Mouse (Mus musculus): ENCODE data around the gene Glis1. TPM values are rescaled to one million over a fixed set of nuclear protein-coding genes. Genes with fewer than 3 reads are reported as not detected.

Glis1 gene
- polyA plus RNA-seq, 1 experiment from 2014 or later, result 0.49 TPM

GRCm38 (mm10) chr4:107617596-107618230, 183.3 kb downstream of the Glis1 start:
- 50% methylated on average over 6 of the region's 6 CpGs for WGBS
- Histone ChIP-seq H3K4me3 (replicated peaks) (no peak overlapping the region), H3K27ac (no peak overlapping the region), H3K9me3 (no peaks in the 10 kb centered on the region), H3K36me3 (no peaks in the 10 kb centered on the region), H3K27me3 (replicated peaks) (no peaks in the 10 kb centered on the region), H3K9ac (no peak overlapping the region), H3K4me2 (no peak overlapping the region), H3K4me1 (no peaks in the 10 kb centered on the region)
- ATAC-seq (ENCODE audit: insufficient read depth, low FRiP score, low read depth), result no peak

- Histone ChIP-seq H3K9ac (no peak overlapping the region), H3K27me3 (replicated peaks) (no peaks in the 10 kb centered on the region), H3K4me2 (no peak overlapping the region), H3K27ac (no peak overlapping the region), H3K9me3 (no peaks in the 10 kb centered on the region), H3K36me3 (no peaks in the 10 kb centered on the region), H3K4me3 (replicated peaks) (no peak overlapping the region), H3K4me1 (no peaks in the 10 kb centered on the region)
- ATAC-seq (ENCODE audit: insufficient read depth, low FRiP score, low read depth), result no peak
- WGBS, result 89% methylated on average over 7 of the region's 7 CpGs
Observed at GRCm38 (mm10) chr4:107619487-107619886, 185.1 kb downstream of the Glis1 start.

GRCm38 (mm10) chr4:107621366-107621765, 187.0 kb downstream of the Glis1 start:
- H3K4me2 ChIP-seq, result no peak overlapping the region
- H3K4me3 ChIP-seq (replicated peaks), result no peak overlapping the region
- H3K9me3 ChIP-seq, result no peaks in the 10 kb centered on the region
- H3K4me1 ChIP-seq, result no peaks in the 10 kb centered on the region
- no peaks in the 10 kb centered on the region for H3K27me3 ChIP-seq (replicated peaks)
- ATAC-seq (ENCODE audit: insufficient read depth, low FRiP score, low read depth), result peak; percentile 15; the same call in 1 of the 2 replicates
- H3K27ac ChIP-seq, result no peak overlapping the region
- H3K9ac ChIP-seq, result no peak overlapping the region
- 59% methylated on average over 5 of the region's 5 CpGs for WGBS
- no peaks in the 10 kb centered on the region for H3K36me3 ChIP-seq

GRCm38 (mm10) chr4:107622296-107622695, 187.9 kb downstream of the Glis1 start:
- Histone ChIP-seq H3K4me2 (no peak overlapping the region), H3K27me3 (replicated peaks) (no peaks in the 10 kb centered on the region), H3K36me3 (no peaks in the 10 kb centered on the region), H3K4me3 (replicated peaks) (no peak overlapping the region), H3K4me1 (no peaks in the 10 kb centered on the region), H3K9ac (no peak overlapping the region), H3K9me3 (no peaks in the 10 kb centered on the region), H3K27ac (no peak overlapping the region)
- WGBS, result 75% methylated on average over 6 of the region's 6 CpGs
- ATAC-seq (ENCODE audit: insufficient read depth, low FRiP score, low read depth), result no peak

- Histone ChIP-seq H3K4me2 (no peak overlapping the region), H3K27me3 (replicated peaks) (no peaks in the 10 kb centered on the region), H3K4me3 (replicated peaks) (no peak overlapping the region), H3K9me3 (no peaks in the 10 kb centered on the region), H3K27ac (no peak overlapping the region), H3K4me1 (no peaks in the 10 kb centered on the region), H3K9ac (no peak overlapping the region), H3K36me3 (no peaks in the 10 kb centered on the region)
- 81% methylated on average over 6 of the region's 6 CpGs for WGBS
- no peak for ATAC-seq (ENCODE audit: insufficient read depth, low FRiP score, low read depth)
Observed at GRCm38 (mm10) chr4:107623916-107624315, 189.5 kb downstream of the Glis1 start.

- ATAC-seq (ENCODE audit: insufficient read depth, low FRiP score, low read depth), result no peak
- no peak overlapping the region for H3K4me2 ChIP-seq
- H3K4me3 ChIP-seq (replicated peaks), result no peak overlapping the region
- H3K27me3 ChIP-seq (replicated peaks), result no peaks in the 10 kb centered on the region
- no peaks in the 10 kb centered on the region for H3K4me1 ChIP-seq
- H3K9me3 ChIP-seq, result no peaks in the 10 kb centered on the region
- no peaks in the 10 kb centered on the region for H3K36me3 ChIP-seq
- WGBS, result 60% methylated on average over 5 of the region's 5 CpGs
- no peak overlapping the region for H3K27ac ChIP-seq
- no peak overlapping the region for H3K9ac ChIP-seq
Observed at GRCm38 (mm10) chr4:107624951-107625350, 190.6 kb downstream of the Glis1 start.

- WGBS, result 72% methylated on average over 4 of the region's 4 CpGs
- no peak for ATAC-seq (ENCODE audit: insufficient read depth, low FRiP score, low read depth)
- no peak overlapping the region for H3K4me3 ChIP-seq (replicated peaks)
- H3K9me3 ChIP-seq, result no peaks in the 10 kb centered on the region
- H3K9ac ChIP-seq, result no peak overlapping the region
- no peaks in the 10 kb centered on the region for H3K27me3 ChIP-seq (replicated peaks)
- H3K4me2 ChIP-seq, result no peak overlapping the region
- no peaks in the 10 kb centered on the region for H3K36me3 ChIP-seq
- H3K4me1 ChIP-seq, result no peaks in the 10 kb centered on the region
- no peak overlapping the region for H3K27ac ChIP-seq
Observed at GRCm38 (mm10) chr4:107628226-107628625, 193.8 kb downstream of the Glis1 start.

GRCm38 (mm10) chr4:107628921-107629411, 194.6 kb downstream of the Glis1 start:
- Histone ChIP-seq H3K27ac (no peak overlapping the region), H3K4me2 (no peak overlapping the region), H3K9me3 (no peaks in the 10 kb centered on the region), H3K36me3 (no peaks in the 10 kb centered on the region), H3K9ac (no peak overlapping the region), H3K27me3 (replicated peaks) (no peaks in the 10 kb centered on the region), H3K4me3 (replicated peaks) (no peak overlapping the region), H3K4me1 (no peaks in the 10 kb centered on the region)
- no peak for ATAC-seq (ENCODE audit: insufficient read depth, low FRiP score, low read depth)
- WGBS, result 63% methylated on average over 17 of the region's 17 CpGs

- no peak for ATAC-seq (ENCODE audit: insufficient read depth, low FRiP score, low read depth)
- 63% methylated on average over 6 of the region's 6 CpGs for WGBS
Observed at GRCm38 (mm10) chr4:107634631-107635030, 200.2 kb downstream of the Glis1 start.

GRCm38 (mm10) chr4:107636099-107636498, 201.7 kb downstream of the Glis1 start:
- no peak for ATAC-seq (ENCODE audit: insufficient read depth, low FRiP score, low read depth)
- H3K36me3 ChIP-seq, result no peaks in the 10 kb centered on the region
- H3K4me1 ChIP-seq, result no peaks in the 10 kb centered on the region
- H3K9ac ChIP-seq, result no peak overlapping the region
- H3K4me2 ChIP-seq, result no peak overlapping the region
- H3K27ac ChIP-seq, result no peak overlapping the region
- H3K4me3 ChIP-seq (replicated peaks), result no peak overlapping the region
- no peaks in the 10 kb centered on the region for H3K9me3 ChIP-seq
- 73% methylated on average over 6 of the region's 6 CpGs for WGBS
- H3K27me3 ChIP-seq (replicated peaks), result no peaks in the 10 kb centered on the region

More at GRCm38 (mm10) chr4:107634631-107635030, 200.2 kb downstream of the Glis1 start:
- H3K27me3 ChIP-seq (replicated peaks), result no peaks in the 10 kb centered on the region
- no peaks in the 10 kb centered on the region for H3K36me3 ChIP-seq
- H3K27ac ChIP-seq, result no peak overlapping the region
- H3K4me1 ChIP-seq, result no peaks in the 10 kb centered on the region
- no peaks in the 10 kb centered on the region for H3K9me3 ChIP-seq
- no peak overlapping the region for H3K4me3 ChIP-seq (replicated peaks)
- H3K4me2 ChIP-seq, result no peak overlapping the region
- H3K9ac ChIP-seq, result no peak overlapping the region

GRCm38 (mm10) chr4:107637670-107638069, 203.3 kb downstream of the Glis1 start:
- H3K9ac ChIP-seq, result no peak overlapping the region
- ATAC-seq (ENCODE audit: insufficient read depth, low FRiP score, low read depth), result no peak
- WGBS, result 52% methylated on average over 3 of the region's 3 CpGs
- no peak overlapping the region for H3K27ac ChIP-seq
- no peaks in the 10 kb centered on the region for H3K4me1 ChIP-seq
- H3K27me3 ChIP-seq (replicated peaks), result no peaks in the 10 kb centered on the region
- H3K4me2 ChIP-seq, result no peak overlapping the region
- no peaks in the 10 kb centered on the region for H3K9me3 ChIP-seq
- H3K36me3 ChIP-seq, result no peaks in the 10 kb centered on the region
- no peak overlapping the region for H3K4me3 ChIP-seq (replicated peaks)

GRCm38 (mm10) chr4:107638303-107638702, 203.9 kb downstream of the Glis1 start:
- H3K4me2 ChIP-seq, result no peak overlapping the region
- 75% methylated on average over 10 of the region's 10 CpGs for WGBS
- H3K9me3 ChIP-seq, result no peaks in the 10 kb centered on the region
- no peak overlapping the region for H3K4me3 ChIP-seq (replicated peaks)
- no peaks in the 10 kb centered on the region for H3K36me3 ChIP-seq
- no peaks in the 10 kb centered on the region for H3K27me3 ChIP-seq (replicated peaks)
- H3K27ac ChIP-seq, result no peak overlapping the region
- ATAC-seq (ENCODE audit: insufficient read depth, low FRiP score, low read depth), result no peak
- H3K4me1 ChIP-seq, result no peaks in the 10 kb centered on the region
- no peak overlapping the region for H3K9ac ChIP-seq

GRCm38 (mm10) chr4:107641624-107642023, 207.2 kb downstream of the Glis1 start:
- no peak overlapping the region for H3K4me3 ChIP-seq (replicated peaks)
- 69% methylated on average over 4 of the region's 4 CpGs for WGBS
- H3K27ac ChIP-seq, result no peak overlapping the region
- no peak overlapping the region for H3K9ac ChIP-seq
- no peak overlapping the region for H3K4me2 ChIP-seq
- no peaks in the 10 kb centered on the region for H3K36me3 ChIP-seq
- ATAC-seq (ENCODE audit: insufficient read depth, low FRiP score, low read depth), result no peak
- no peaks in the 10 kb centered on the region for H3K27me3 ChIP-seq (replicated peaks)
- H3K4me1 ChIP-seq, result no peaks in the 10 kb centered on the region
- no peaks in the 10 kb centered on the region for H3K9me3 ChIP-seq

All from stomach, embryonic 15.5 days (tissue).